Mouse (Mus musculus) liver, postnatal 0 days (tissue): ENCODE results near the gene Crp. TPM values are rescaled to one million over a fixed set of nuclear protein-coding genes. Genes with fewer than 3 reads are reported as not detected.

Experiments
- ATAC-seq: fragments of 200-750 bp; cut with Nextera tagmentation; 2 replicates; pipeline ENCODE4 v1.8.0; 2017; ENCODE audit warnings: mild to moderate bottlenecking, moderate library complexity
- DNase-seq: peaks from one replicate; pipeline ENCODE4 v3.0.0-alpha.2; 2016
- H3K27ac ChIP-seq: fragments of 300-500 bp; sonication (generic); 2 replicates; pipeline ENCODE4 v1.5.1; 2014; ENCODE audit warnings: antibody characterized with exemption, moderate library complexity, mild to moderate bottlenecking, low read depth
- H3K27me3 ChIP-seq: fragments of 300-500 bp; sonication (generic); 2 replicates; pipeline ENCODE4 v1.6.1; 2014; ENCODE audit warnings: low read length, control low read depth, mixed read lengths; ENCODE audit not compliant: insufficient read depth
- H3K36me3 ChIP-seq: fragments of 300-500 bp; sonication (generic); replicated peaks from 2 replicates; pipeline ENCODE4 v1.6.1; 2014; ENCODE audit warnings: mild to moderate bottlenecking, control low read depth, low read length, moderate library complexity, mixed read lengths; ENCODE audit not compliant: insufficient read depth
- H3K4me1 ChIP-seq: fragments of 300-500 bp; sonication (generic); 2 replicates; pipeline ENCODE4 v1.6.1; 2014; ENCODE audit warnings: antibody characterized with exemption, mild to moderate bottlenecking, control low read depth; ENCODE audit not compliant: insufficient read depth
- H3K4me2 ChIP-seq: fragments of 300-500 bp; sonication (generic); 2 replicates; pipeline ENCODE4 v1.6.1; 2014; ENCODE audit warnings: low read depth, mild to moderate bottlenecking, low read length, moderate library complexity, mixed read lengths
- H3K4me3 ChIP-seq: fragments of 300-500 bp; sonication (generic); 2 replicates; pipeline ENCODE4 v1.5.1; 2014; ENCODE audit warnings: low read depth, low read length
- H3K9ac ChIP-seq: fragments of 300-500 bp; sonication (generic); replicated peaks from 2 replicates; pipeline ENCODE4 v1.6.1; 2014; ENCODE audit warnings: mild to moderate bottlenecking, moderate library complexity
- H3K9me3 ChIP-seq: fragments of 300-500 bp; sonication (generic); 2 replicates; pipeline ENCODE4 v1.6.1; 2016; ENCODE audit warnings: mild to moderate bottlenecking, control low read depth, low read length, mixed read lengths
- CTCF ChIP-seq: sonication (generic); IDR thresholded peaks from 2 replicates; pipeline ENCODE4 v1.5.1; 2016; ENCODE audit warnings: antibody characterized with exemption, low read depth
- EP300 ChIP-seq: IDR thresholded peaks from 2 replicates; pipeline ENCODE4 v1.6.1; 2016; ENCODE audit warnings: antibody characterized with exemption, low read depth, mild to moderate bottlenecking
- WGBS: fragments of 180-500 bp; shearing (Covaris S2); extraction: QIAGEN DNeasy Blood & Tissue Kit; methylation state at CpG from one replicate; pipeline ENCODE4 v1.1.7; 2014; ENCODE audit not compliant: insufficient replicate concordance; 5-methylcytosine and 5-hydroxymethylcytosine counted together
- polyA plus RNA-seq: library from polyadenylated mRNA; unstranded; fragments of >200 nt; fragmentation: Nextera tagmentation; extraction: Ambion mirVana; gene quantifications from 2 replicates; pipeline ENCODE4 v1.2.1, GENCODE M21; 2015

Gene Crp
- polyA plus RNA-seq, 1 experiment from 2014 or later: 340 TPM

DNA sequence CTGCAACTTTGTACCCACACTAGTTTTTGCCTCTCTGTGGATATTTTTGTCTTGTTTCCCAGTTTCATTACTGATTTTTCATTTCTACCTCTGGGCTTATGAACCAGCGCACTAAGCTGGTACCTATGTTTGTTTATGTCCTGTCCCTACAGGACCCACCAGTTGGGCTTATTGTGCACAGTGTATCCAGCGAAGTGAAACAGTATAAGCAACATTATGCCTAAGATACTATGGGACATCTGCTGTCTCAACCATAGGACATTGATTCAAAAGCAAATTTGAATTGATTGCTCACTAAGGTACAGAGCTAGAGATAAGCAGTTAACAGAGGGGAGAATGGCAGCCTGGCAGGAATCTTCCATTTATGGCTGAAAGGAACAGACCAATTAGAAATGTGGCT lies 150.3 kb downstream of the Crp start:
- Histone ChIP-seq H3K9me3 (no peaks in the 10 kb centered on the region), H3K9ac (no peak overlapping the region), H3K27ac (no peak overlapping the region), H3K27me3 (no peaks in the 10 kb centered on the region), H3K4me3 (no peak overlapping the region), H3K36me3 (no peaks in the 10 kb centered on the region), H3K4me1 (no peaks in the 10 kb centered on the region), H3K4me2 (no peak overlapping the region)
- ATAC-seq (no peak), DNase-seq (no peak)
- WGBS: 72% methylated on average over 2 of the region's 2 CpGs
- no peak for TF ChIP-seq EP300
- TF ChIP-seq CTCF: no peak

DNA sequence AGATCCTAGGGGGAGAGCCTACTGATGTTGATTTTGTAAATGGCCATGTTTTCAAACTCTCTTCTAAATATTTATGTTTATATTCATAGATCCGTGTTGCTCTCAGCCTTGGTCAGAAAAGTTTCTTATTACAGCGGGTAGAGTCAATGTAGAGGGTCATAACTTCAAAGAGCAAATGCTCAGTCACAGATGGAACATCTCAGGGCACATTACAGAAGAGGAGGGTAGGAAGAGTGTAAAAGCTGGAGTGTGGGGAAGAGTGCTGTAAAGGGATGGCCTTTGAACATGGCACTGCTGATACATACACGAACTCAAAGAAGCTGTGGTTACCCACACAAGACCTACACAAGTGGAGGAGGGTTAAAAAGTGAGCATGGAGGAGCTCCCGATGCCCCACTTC lies 177.4 kb downstream of the Crp start:
- Histone ChIP-seq H3K4me3 (no peak overlapping the region), H3K27me3 (no peaks in the 10 kb centered on the region), H3K4me2 (no peak overlapping the region), H3K9me3 (no peaks in the 10 kb centered on the region), H3K36me3 (no peaks in the 10 kb centered on the region), H3K4me1 (no peaks in the 10 kb centered on the region), H3K27ac (no peak overlapping the region), H3K9ac (no peak overlapping the region)
- TF ChIP-seq CTCF (no peak), EP300 (no peak)
- ATAC-seq: no peak
- DNase-seq: no peak
- 72% methylated on average over 4 of the region's 4 CpGs for WGBS

DNA sequence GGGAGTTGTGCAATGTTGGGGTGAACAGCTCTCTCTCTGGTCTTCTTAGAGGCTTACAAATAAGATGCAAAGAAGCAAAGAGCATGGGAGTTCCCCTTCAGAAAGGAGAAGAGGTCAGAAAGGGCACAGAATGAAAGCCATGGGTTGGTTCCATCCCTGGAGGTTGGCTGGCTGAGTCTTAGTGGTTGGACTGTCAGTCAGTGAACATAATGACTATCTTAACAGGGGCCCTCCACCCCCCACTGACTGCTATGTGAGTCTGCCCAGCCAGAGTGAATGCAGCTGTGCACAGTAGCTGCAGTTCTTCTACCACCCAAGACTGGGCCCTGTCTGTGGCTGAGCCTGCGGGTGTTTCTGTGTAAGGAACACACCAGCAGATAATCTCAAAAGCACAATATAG lies 178.8 kb downstream of the Crp start:
- Histone ChIP-seq H3K27ac (no peak overlapping the region), H3K4me3 (no peak overlapping the region), H3K4me2 (no peak overlapping the region), H3K4me1 (no peaks in the 10 kb centered on the region), H3K36me3 (no peaks in the 10 kb centered on the region), H3K9me3 (no peaks in the 10 kb centered on the region), H3K9ac (no peak overlapping the region), H3K27me3 (no peaks in the 10 kb centered on the region)
- no peak for DNase-seq
- WGBS: 76% methylated on average over 1 of the region's 1 CpGs
- no peak for ATAC-seq
- TF ChIP-seq CTCF (no peak), EP300 (no peak)

Other genes with a start within 250 kb of the Crp start
- gene Slamf9, start 222.7 kb upstream of the Crp start, polyA plus RNA-seq: 1.1 and 1.5 TPM in 2 replicates
- gene Igsf9, start 216.3 kb upstream of the Crp start, polyA plus RNA-seq: 0.32 and 0.73 TPM in 2 replicates
- gene Tagln2, start 198.0 kb upstream of the Crp start, polyA plus RNA-seq: 104 and 105 TPM in 2 replicates
- gene Cfap45, start 177.3 kb upstream of the Crp start, polyA plus RNA-seq: 0.32 and 0.37 TPM in 2 replicates
- gene Vsig8, start 142.1 kb upstream of the Crp start, polyA plus RNA-seq: not detected in 2 replicates
- gene Slamf8, start 107.5 kb upstream of the Crp start, polyA plus RNA-seq: 0.31 TPM in 2 replicates
- gene Fcrl6, start 95.5 kb upstream of the Crp start, polyA plus RNA-seq: 0.12 and 0.31 TPM in 2 replicates
- gene Dusp23, start 65.1 kb upstream of the Crp start, polyA plus RNA-seq: 12.1 and 13.0 TPM in 2 replicates
- gene Apcs, start 197.0 kb downstream of the Crp start, polyA plus RNA-seq: 2,968 and 3,163 TPM in 2 replicates